Mouse (Mus musculus) frontal cortex, adult 2 months (tissue): ENCODE measurements around the gene Anxa9. TPM values are rescaled to one million over a fixed set of nuclear protein-coding genes. Genes with fewer than 3 reads are reported as not detected.

Experiments used
- DNase-seq, 2 experiments: peaks; one replicate each; pipeline ENCODE4 v3.0.0; 2022; ENCODE audit warnings: low spot score in 1 of 2; ENCODE audit errors: extremely low spot score in 1 of 2
- polyA plus RNA-seq: library from polyadenylated mRNA; depleted of rRNA; stranded (reverse); fragments of >200 nt; gene quantifications from 2 replicates; pipeline ENCODE4 v1.2.3, GENCODE M21; 2012

Anxa9 gene
- polyA plus RNA-seq, 1 experiment: 2.6 TPM

- no peak for DNase-seq
These were observed 7.6 kb upstream of the Anxa9 start, which contains the start of gene Cers2 for GRCm38 (mm10) chr3:95314486-95315093. Gene Cers2 (plus strand): TSS chr3:95314791.

GRCm38 (mm10) chr3:95314075-95314474 is 7.1 kb upstream of the Anxa9 start:
- no peak for DNase-seq

GRCm38 (mm10) chr3:95313476-95313875 is 6.5 kb upstream of the Anxa9 start:
- no peak for DNase-seq

- no peak for DNase-seq
These were observed 5.6 kb upstream of the Anxa9 start for GRCm38 (mm10) chr3:95312623-95313022.

- DNase-seq: peak; percentile 56 to 83
These were observed 4.2 kb upstream of the Anxa9 start for GRCm38 (mm10) chr3:95310968-95311882.

- DNase-seq: no peak
These were observed 3.5 kb upstream of the Anxa9 start for GRCm38 (mm10) chr3:95310496-95310895.

GRCm38 (mm10) chr3:95306244-95306643 is 732 bp downstream of the Anxa9 start:
- DNase-seq: no peak

- no peak for DNase-seq
These were observed 5.7 kb downstream of the Anxa9 start for GRCm38 (mm10) chr3:95301204-95301796.

- DNase-seq: no peak
These were observed 9.0 kb downstream of the Anxa9 start for GRCm38 (mm10) chr3:95298018-95298417.

- peak in 1 of 2 experiments; percentile 55 for DNase-seq
These were observed 10.9 kb downstream of the Anxa9 start for GRCm38 (mm10) chr3:95296103-95296469.

GRCm38 (mm10) chr3:95295321-95296102 is 11.5 kb downstream of the Anxa9 start:
- no peak for DNase-seq

- no peak for DNase-seq
These were observed 12.3 kb downstream of the Anxa9 start for GRCm38 (mm10) chr3:95294718-95295117.

GRCm38 (mm10) chr3:95294316-95294715 is 12.7 kb downstream of the Anxa9 start:
- no peak for DNase-seq

- no peak for DNase-seq
These were observed 13.4 kb downstream of the Anxa9 start for GRCm38 (mm10) chr3:95293537-95293936.

- no peak for DNase-seq
These were observed 14.1 kb downstream of the Anxa9 start for GRCm38 (mm10) chr3:95292899-95293298.

GRCm38 (mm10) chr3:95291041-95291440 is 15.9 kb downstream of the Anxa9 start:
- no peak for DNase-seq

GRCm38 (mm10) chr3:95290156-95290555 is 16.8 kb downstream of the Anxa9 start:
- no peak for DNase-seq

GRCm38 (mm10) chr3:95289419-95289818 is 17.6 kb downstream of the Anxa9 start:
- DNase-seq: no peak

GRCm38 (mm10) chr3:95287541-95287940 is 19.4 kb downstream of the Anxa9 start:
- DNase-seq: no peak

- DNase-seq: no peak
These were observed 20.5 kb downstream of the Anxa9 start for GRCm38 (mm10) chr3:95286510-95286909.

GRCm38 (mm10) chr3:95286011-95286410 is 21.0 kb downstream of the Anxa9 start:
- DNase-seq: no peak
